Mouse (Mus musculus) neural tube, embryonic 13.5 days (tissue): ENCODE data around the gene Vmn2r81. TPM values are rescaled to one million over a fixed set of nuclear protein-coding genes. Genes with fewer than 3 reads are reported as not detected.
"Not testable (repeated sequence)": the region's sequence is repeated elsewhere in the genome, so short reads cannot be mapped to it uniquely, and the experiment has no call there.

Experiments
- ATAC-seq: fragments of 200-750 bp; cut with Nextera tagmentation; 2 replicates; pipeline ENCODE4 v1.8.0; 2017; ENCODE audit warnings: low read depth, mild to moderate bottlenecking, moderate TSS enrichment, moderate library complexity
- H3K27ac ChIP-seq: fragments of 300-500 bp; sonication (generic); replicated peaks from 2 replicates; pipeline ENCODE4 v1.5.1; 2015; ENCODE audit warnings: moderate library complexity, mild to moderate bottlenecking, inconsistent platforms
- H3K27me3 ChIP-seq: fragments of 300-500 bp; sonication (generic); 2 replicates; pipeline ENCODE4 v1.6.1; 2015; ENCODE audit warnings: mild to moderate bottlenecking, inconsistent platforms
- H3K36me3 ChIP-seq: fragments of 300-500 bp; sonication (generic); 2 replicates; pipeline ENCODE4 v1.6.1; 2015; ENCODE audit warnings: mild to moderate bottlenecking, inconsistent platforms
- H3K4me1 ChIP-seq: fragments of 300-500 bp; sonication (generic); replicated peaks from 2 replicates; pipeline ENCODE4 v1.6.1; 2015; ENCODE audit warnings: inconsistent platforms
- H3K4me2 ChIP-seq: fragments of 300-500 bp; sonication (generic); 2 replicates; pipeline ENCODE4 v1.6.1; 2015; ENCODE audit warnings: inconsistent platforms, mild to moderate bottlenecking, moderate library complexity
- H3K4me3 ChIP-seq: fragments of 300-500 bp; sonication (generic); 2 replicates; pipeline ENCODE4 v1.5.1; 2015; ENCODE audit warnings: mild to moderate bottlenecking, inconsistent platforms
- H3K9ac ChIP-seq: fragments of 300-500 bp; sonication (generic); 2 replicates; pipeline ENCODE4 v1.6.1; 2015; ENCODE audit warnings: moderate library complexity, mild to moderate bottlenecking, inconsistent platforms
- H3K9me3 ChIP-seq: fragments of 300-500 bp; sonication (generic); 2 replicates; pipeline ENCODE4 v1.6.1; 2016; ENCODE audit warnings: inconsistent platforms
- WGBS: fragments of 180-500 bp; shearing (Covaris S2); methylation state at CpG from one replicate; pipeline ENCODE4 v1.1.7; 2015; 5-methylcytosine and 5-hydroxymethylcytosine counted together
- polyA plus RNA-seq: library from polyadenylated mRNA; unstranded; fragments of >200 nt; fragmentation: Nextera tagmentation; extraction: Ambion mirVana; gene quantifications from 2 replicates; pipeline ENCODE4 v1.2.1, GENCODE M21; 2015

Vmn2r81 gene
- not detected in 2 replicates for polyA plus RNA-seq

DNA sequence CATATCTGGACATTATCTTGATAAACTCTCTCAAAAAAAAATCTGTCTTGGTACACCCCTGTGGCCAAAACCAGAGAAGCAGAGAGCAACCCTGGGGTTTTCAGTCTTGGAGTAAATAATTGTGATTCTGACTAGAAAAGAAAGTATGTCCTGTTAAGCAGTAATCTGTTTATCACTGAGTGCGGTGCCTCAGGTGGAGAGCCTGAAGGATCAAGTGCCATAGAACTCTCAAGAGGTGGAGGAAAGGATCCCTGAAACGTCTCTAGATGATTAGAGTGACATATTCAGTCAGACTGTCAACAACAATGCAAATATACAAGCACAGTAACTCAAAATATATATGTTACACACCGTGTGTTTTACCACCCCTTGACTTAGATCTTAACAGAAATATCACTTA, at the start of gene Vmn2r81:
Gene Vmn2r81 (plus strand): TSS at position 301 of the 400 bp plus-strand sequence.
- H3K27ac ChIP-seq, H3K36me3 ChIP-seq, H3K4me2 ChIP-seq, H3K4me1 ChIP-seq, H3K4me3 ChIP-seq, ATAC-seq, H3K27me3 ChIP-seq, H3K9ac ChIP-seq, H3K9me3 ChIP-seq: not testable (repeated sequence)
- 70% methylated on average over 3 of the region's 3 CpGs for WGBS

GRCm38 (mm10) chr10:79199973-79200372, 47.5 kb upstream of the Vmn2r81 start:
- H3K27me3 ChIP-seq, ATAC-seq, H3K4me3 ChIP-seq, H3K27ac ChIP-seq, H3K4me2 ChIP-seq, H3K36me3 ChIP-seq, H3K9me3 ChIP-seq, H3K4me1 ChIP-seq, H3K9ac ChIP-seq: not testable (repeated sequence)
- WGBS = 82% methylated on average over 1 of the region's 1 CpGs

DNA sequence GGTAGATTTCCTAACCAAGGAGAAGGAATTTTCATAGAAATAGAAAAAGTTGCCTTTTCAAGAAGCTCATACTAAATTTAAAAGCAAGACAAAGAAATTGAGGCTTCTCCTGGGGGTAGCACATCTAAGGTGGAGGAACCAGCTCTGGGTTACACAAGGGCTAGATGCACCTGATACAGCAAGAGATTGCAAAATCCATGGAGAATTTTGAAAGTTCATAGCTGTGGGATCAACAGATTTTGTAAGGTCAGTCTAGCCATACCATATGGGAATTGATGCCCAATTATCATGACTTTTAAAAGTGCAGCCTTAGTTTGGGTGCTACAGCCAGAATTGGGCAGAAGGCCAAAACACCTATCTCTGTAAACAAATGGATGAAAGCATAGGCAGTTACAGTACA, 27.1 kb upstream of the Vmn2r81 start:
- Histone ChIP-seq H3K4me2 (no peak overlapping the region), H3K4me3 (no peak overlapping the region), H3K4me1 (no peaks in the 10 kb centered on the region), H3K27ac (no peak overlapping the region), H3K36me3 (no peaks in the 10 kb centered on the region), H3K9me3 (no peaks in the 10 kb centered on the region), H3K9ac (no peak overlapping the region), H3K27me3 (no peaks in the 10 kb centered on the region)
- ATAC-seq = no peak

- Histone ChIP-seq H3K9me3 (no peaks in the 10 kb centered on the region), H3K4me3 (no peak overlapping the region), H3K36me3 (no peaks in the 10 kb centered on the region), H3K27ac (no peak overlapping the region), H3K4me1 (no peaks in the 10 kb centered on the region), H3K27me3 (no peaks in the 10 kb centered on the region), H3K4me2 (no peak overlapping the region), H3K9ac (no peak overlapping the region)
- ATAC-seq = no peak
Observed at GRCm38 (mm10) chr10:79221606-79222005, 25.9 kb upstream of the Vmn2r81 start.

DNA sequence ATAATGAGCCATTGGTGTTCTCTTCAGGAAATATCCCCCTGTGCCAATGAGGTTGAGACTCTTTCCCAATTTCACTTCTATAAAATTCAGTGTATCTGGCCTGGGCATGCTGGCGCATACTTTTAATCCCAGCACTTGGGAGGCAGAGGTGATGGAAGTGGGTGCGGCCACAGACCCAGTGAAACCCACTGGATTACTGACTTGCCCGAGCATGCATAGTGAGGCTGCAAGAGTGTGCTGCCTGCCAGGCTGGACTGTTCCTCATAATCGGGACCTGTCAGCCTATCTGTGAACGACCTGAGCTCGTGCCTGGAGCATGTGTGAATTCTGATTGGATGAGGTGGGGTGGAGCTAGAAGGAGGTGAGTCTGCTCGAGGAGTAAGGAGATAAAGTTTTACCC, 25.3 kb upstream of the Vmn2r81 start:
- Histone ChIP-seq H3K27me3 (no peaks in the 10 kb centered on the region), H3K9me3 (no peaks in the 10 kb centered on the region), H3K4me3 (no peak overlapping the region), H3K4me1 (no peaks in the 10 kb centered on the region), H3K27ac (no peak overlapping the region), H3K36me3 (no peaks in the 10 kb centered on the region), H3K4me2 (no peak overlapping the region), H3K9ac (no peak overlapping the region)
- no peak for ATAC-seq
- WGBS = 81% methylated on average over 7 of the region's 7 CpGs

- not testable (repeated sequence) for H3K4me1 ChIP-seq, H3K36me3 ChIP-seq, H3K27me3 ChIP-seq, H3K27ac ChIP-seq, H3K9me3 ChIP-seq
- peak; percentile 67; the same call in 1 of the 2 replicates for ATAC-seq
- 3% methylated on average over 16 of the region's 16 CpGs for WGBS
- H3K9ac ChIP-seq = peak overlapping the region; percentile 53; the same call in 1 of the 2 replicates
- H3K4me3 ChIP-seq = peak overlapping the region; percentile 39
- H3K4me2 ChIP-seq = peak overlapping the region; percentile 48
Observed at GRCm38 (mm10) chr10:79322033-79322736, 74.7 kb downstream of the Vmn2r81 start.

- Histone ChIP-seq H3K4me3 (no peak overlapping the region), H3K36me3 (no peaks in the 10 kb centered on the region), H3K27me3 (no peaks in the 10 kb centered on the region), H3K9me3 (no peaks in the 10 kb centered on the region), H3K27ac (no peak overlapping the region), H3K4me1 (no peaks in the 10 kb centered on the region), H3K4me2 (no peak overlapping the region), H3K9ac (no peak overlapping the region)
- ATAC-seq = no peak; the same call in 1 of the 2 replicates
Observed at GRCm38 (mm10) chr10:79322737-79323086, 75.2 kb downstream of the Vmn2r81 start.

Other genes with a start within 250 kb of the Vmn2r81 start
- gene Olfr1351, start 235.2 kb upstream of the Vmn2r81 start, polyA plus RNA-seq = not detected in 2 replicates
- gene Olfr57, start 219.0 kb upstream of the Vmn2r81 start, polyA plus RNA-seq = 0.31 and 0.54 TPM in 2 replicates
- gene 2610008E11Rik, start 150.1 kb upstream of the Vmn2r81 start, polyA plus RNA-seq = 47.0 and 51.2 TPM in 2 replicates
- gene Vmn2r80, start 98.9 kb upstream of the Vmn2r81 start, polyA plus RNA-seq = not detected in 2 replicates
- gene Vmn2r82, start 108.8 kb downstream of the Vmn2r81 start, polyA plus RNA-seq = not detected in 2 replicates
- not detected in 2 replicates for gene Vmn2r83, start 221.0 kb downstream of the Vmn2r81 start, polyA plus RNA-seq